Comparison of ENCODE assay signal across 9 mouse cellular contexts in the genomic region with DNA sequence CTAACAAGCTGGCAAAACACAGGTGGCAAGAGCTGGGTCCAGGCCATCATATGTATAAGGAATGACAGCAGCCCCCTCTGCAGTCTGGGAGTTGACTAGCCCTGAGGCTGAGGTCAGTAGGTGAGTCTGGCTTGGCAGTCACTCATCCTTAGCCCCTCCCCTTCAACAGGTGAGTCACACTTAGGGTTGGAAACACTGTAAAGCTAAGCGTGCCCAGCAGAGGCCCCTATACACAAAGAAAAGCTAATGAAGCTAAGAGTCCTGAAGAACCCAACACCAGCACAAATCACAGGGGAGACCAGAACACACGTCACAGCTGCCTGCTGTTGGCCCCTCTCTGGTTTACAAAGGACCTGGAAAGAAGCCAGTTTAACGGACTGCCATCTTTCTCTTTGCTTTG. TPM values are rescaled to one million over a fixed set of nuclear protein-coding genes. Genes with fewer than 3 reads are reported as not detected.
A peak's percentile ranks its signal among the peaks of the same experiment; 100 is the strongest.
DNase-seq lines count a peak whose midpoint lies in the region; ATAC-seq and TF ChIP-seq lines count a peak whose summit lies in the region.
"Had no signal": no experiment of that assay in that cellular context is flagged by ENCODE, and none has a peak within 500 bp of the region (broad histone marks: within the 10 kb centered on the region; RNA-seq: fewer than 3 reads in every experiment).

No protein-coding gene starts in this region.

- ATAC-seq in hindbrain, postnatal 0 days = no peak
- no peak for ATAC-seq in hindbrain, embryonic 12.5 days (ENCODE audit: low FRiP score)
- ATAC-seq in intestine, embryonic 16.5 days = peak; percentile 90
- ATAC-seq in hindbrain, embryonic 11.5 days (ENCODE audit: low FRiP score) = no peak
- no peak for ATAC-seq in cerebellum, adult (ENCODE audit: insufficient number of reproducible peaks, low FRiP score, low TSS enrichment)

- H3K27me3 ChIP-seq in hindbrain, postnatal 0 days (ENCODE audit: insufficient read depth, low read length) = no peaks in the 10 kb centered on the region
- no peaks in the 10 kb centered on the region for H3K27me3 ChIP-seq in hindbrain, embryonic 12.5 days
- no peaks in the 10 kb centered on the region for H3K27me3 ChIP-seq in intestine, embryonic 16.5 days (replicated peaks; ENCODE audit: control insufficient read depth, insufficient read depth, low read length)
- no peaks in the 10 kb centered on the region for H3K27me3 ChIP-seq in hindbrain, embryonic 11.5 days (ENCODE audit: control insufficient read depth, insufficient read depth, low read length)

- DNase-seq in hindbrain, postnatal 0 days (ENCODE audit: low spot score) = peak; percentile 35
- DNase-seq in ZHBTc4 (ENCODE audit: low read depth, low spot score) = peak; percentile 73
- DNase-seq in naive thymus-derived CD4-positive, alpha-beta T cell, adult 2 months (ENCODE audit: low read depth) = peak; percentile 2
- no peak for DNase-seq in cerebellum, postnatal 36 days
- no peak for DNase-seq in hindbrain, embryonic 11.5 days (ENCODE audit: low spot score)

- WGBS in hindbrain, postnatal 0 days = 18% methylated on average over 3 of the region's 3 CpGs
- WGBS in hindbrain, embryonic 12.5 days = 21% methylated on average over 3 of the region's 3 CpGs
- WGBS in intestine, embryonic 16.5 days = 15% methylated on average over 3 of the region's 3 CpGs
- 20% methylated on average over 3 of the region's 3 CpGs for WGBS in hindbrain, embryonic 11.5 days

- no peaks in the 10 kb centered on the region for H3K4me1 ChIP-seq in hindbrain, postnatal 0 days (ENCODE audit: insufficient read depth, low read length)
- H3K4me1 ChIP-seq in hindbrain, embryonic 12.5 days = no peaks in the 10 kb centered on the region
- H3K4me1 ChIP-seq in intestine, embryonic 16.5 days (ENCODE audit: control insufficient read depth, insufficient read depth, low read length) = no peaks in the 10 kb centered on the region
- H3K4me1 ChIP-seq in hindbrain, embryonic 11.5 days (replicated peaks; ENCODE audit: control insufficient read depth, insufficient read depth, low read length) = no peaks in the 10 kb centered on the region

- H3K27ac ChIP-seq in hindbrain, postnatal 0 days = no peak overlapping the region
- H3K27ac ChIP-seq in hindbrain, embryonic 12.5 days = no peak overlapping the region
- H3K27ac ChIP-seq in intestine, embryonic 16.5 days (ENCODE audit: low read length) = no peak overlapping the region
- no peak overlapping the region for H3K27ac ChIP-seq in hindbrain, embryonic 11.5 days (ENCODE audit: low read depth, low read length)

- TF ChIP-seq CTCF in hindbrain, postnatal 0 days (IDR thresholded peaks at IDR 0.05; ENCODE audit: low read depth) = peak; percentile 26; the same call in 1 of the 2 replicates

- no peak overlapping the region for H3K4me2 ChIP-seq in hindbrain, postnatal 0 days (ENCODE audit: low read depth, low read length)
- no peak overlapping the region for H3K4me2 ChIP-seq in hindbrain, embryonic 12.5 days (replicated peaks)
- H3K4me2 ChIP-seq in intestine, embryonic 16.5 days (ENCODE audit: low read depth, low read length) = no peak overlapping the region
- no peak overlapping the region for H3K4me2 ChIP-seq in hindbrain, embryonic 11.5 days (replicated peaks; ENCODE audit: low read depth, low read length)

- H3K9me3 ChIP-seq in hindbrain, postnatal 0 days (ENCODE audit: low read length) = no peaks in the 10 kb centered on the region
- no peaks in the 10 kb centered on the region for H3K9me3 ChIP-seq in hindbrain, embryonic 12.5 days (replicated peaks)
- no peaks in the 10 kb centered on the region for H3K9me3 ChIP-seq in intestine, embryonic 16.5 days (ENCODE audit: control insufficient read depth, low read length)
- no peaks in the 10 kb centered on the region for H3K9me3 ChIP-seq in hindbrain, embryonic 11.5 days (ENCODE audit: control insufficient read depth, low read length)

- no peak overlapping the region for H3K9ac ChIP-seq in hindbrain, postnatal 0 days (replicated peaks; ENCODE audit: low read length)
- H3K9ac ChIP-seq in hindbrain, embryonic 12.5 days = no peak overlapping the region
- H3K9ac ChIP-seq in intestine, embryonic 16.5 days (ENCODE audit: low read depth, low read length) = no peak overlapping the region
- H3K9ac ChIP-seq in hindbrain, embryonic 11.5 days (ENCODE audit: low read depth, low read length) = no peak overlapping the region

- H3K36me3 ChIP-seq in hindbrain, postnatal 0 days (ENCODE audit: insufficient read depth, low read length) = no peaks in the 10 kb centered on the region
- H3K36me3 ChIP-seq in hindbrain, embryonic 12.5 days = no peaks in the 10 kb centered on the region
- no peaks in the 10 kb centered on the region for H3K36me3 ChIP-seq in intestine, embryonic 16.5 days (ENCODE audit: control insufficient read depth, insufficient read depth, low read length)
- H3K36me3 ChIP-seq in hindbrain, embryonic 11.5 days (ENCODE audit: control insufficient read depth, insufficient read depth, low read length) = no peaks in the 10 kb centered on the region

- no peak overlapping the region for H3K4me3 ChIP-seq in hindbrain, postnatal 0 days (ENCODE audit: low read length)
- H3K4me3 ChIP-seq in hindbrain, embryonic 12.5 days = no peak overlapping the region
- no peak overlapping the region for H3K4me3 ChIP-seq in intestine, embryonic 16.5 days (ENCODE audit: low read length)
- H3K4me3 ChIP-seq in hindbrain, embryonic 11.5 days (ENCODE audit: low read depth, low read length) = no peak overlapping the region

RNA-seq across cellular contexts. Expression of a gene that starts 15.5 kb away (rescaled TPM):
- not detected in 2 replicates for total RNA-seq in hindbrain, postnatal 0 days (2014; rRNA removed)
- not detected in 2 replicates for polyA plus RNA-seq in hindbrain, postnatal 0 days (2015; fragmentation: Nextera tagmentation; extraction: Ambion mirVana)
- polyA plus RNA-seq in hindbrain, embryonic 12.5 days (2016; fragmentation: Nextera tagmentation; extraction: Ambion mirVana) = not detected in 2 replicates
- not detected in 2 replicates for polyA plus RNA-seq in intestine, embryonic 16.5 days (2015; fragmentation: Nextera tagmentation; extraction: Ambion mirVana)
- not detected in 2 replicates for polyA plus RNA-seq in hindbrain, embryonic 11.5 days (2014; fragmentation: Nextera tagmentation; extraction: Ambion mirVana)
- polyA plus RNA-seq: heart, embryonic 16.5 days had no signal

RNA-seq across cellular contexts. Expression of a gene that starts 25.8 kb away (rescaled TPM):
- total RNA-seq in hindbrain, postnatal 0 days (2014; rRNA removed) = not detected in 2 replicates
- not detected in 2 replicates for polyA plus RNA-seq in hindbrain, postnatal 0 days (2015; fragmentation: Nextera tagmentation; extraction: Ambion mirVana)
- polyA plus RNA-seq in hindbrain, embryonic 12.5 days (2016; fragmentation: Nextera tagmentation; extraction: Ambion mirVana) = not detected in 2 replicates
- polyA plus RNA-seq in intestine, embryonic 16.5 days (2015; fragmentation: Nextera tagmentation; extraction: Ambion mirVana) = not detected in 2 replicates
- polyA plus RNA-seq in hindbrain, embryonic 11.5 days (2014; fragmentation: Nextera tagmentation; extraction: Ambion mirVana) = not detected in 2 replicates
- polyA plus RNA-seq: heart, embryonic 16.5 days had no signal

RNA-seq across cellular contexts. Expression of a gene that starts 41.5 kb away (rescaled TPM):
- total RNA-seq in hindbrain, postnatal 0 days (2014; rRNA removed) = 45.2 and 50.5 TPM in 2 replicates
- 291 and 298 TPM in 2 replicates for polyA plus RNA-seq in hindbrain, postnatal 0 days (2015; fragmentation: Nextera tagmentation; extraction: Ambion mirVana)
- 185 and 220 TPM in 2 replicates for polyA plus RNA-seq in hindbrain, embryonic 12.5 days (2016; fragmentation: Nextera tagmentation; extraction: Ambion mirVana)
- 252 and 267 TPM in 2 replicates for polyA plus RNA-seq in intestine, embryonic 16.5 days (2015; fragmentation: Nextera tagmentation; extraction: Ambion mirVana)
- polyA plus RNA-seq in hindbrain, embryonic 11.5 days (2014; fragmentation: Nextera tagmentation; extraction: Ambion mirVana) = 243 and 247 TPM in 2 replicates

RNA-seq across cellular contexts. Expression of a gene that starts 41.6 kb away (rescaled TPM):
- total RNA-seq in hindbrain, postnatal 0 days (2014; rRNA removed) = 4.1 and 8.3 TPM in 2 replicates
- 8.2 and 10.1 TPM in 2 replicates for polyA plus RNA-seq in hindbrain, postnatal 0 days (2015; fragmentation: Nextera tagmentation; extraction: Ambion mirVana)
- polyA plus RNA-seq in hindbrain, embryonic 12.5 days (2016; fragmentation: Nextera tagmentation; extraction: Ambion mirVana) = 19.1 and 21.7 TPM in 2 replicates
- 28.8 and 29.0 TPM in 2 replicates for polyA plus RNA-seq in intestine, embryonic 16.5 days (2015; fragmentation: Nextera tagmentation; extraction: Ambion mirVana)
- polyA plus RNA-seq in hindbrain, embryonic 11.5 days (2014; fragmentation: Nextera tagmentation; extraction: Ambion mirVana) = 24.0 and 27.0 TPM in 2 replicates

Comparison
In these comparisons a context has a peak if more than half of its experiments do, and no peak if none do; other contexts are left out.
1. DNase-seq: peak in hindbrain, postnatal 0 days (single experiment), ZHBTc4 (single experiment) and naive thymus-derived CD4-positive, alpha-beta T cell, adult 2 months (single experiment); none in cerebellum, postnatal 36 days (0 of 2) and hindbrain, embryonic 11.5 days (single experiment).